Mouse (Mus musculus): ENCODE measurements around the gene A830005F24Rik. TPM values are rescaled to one million over a fixed set of nuclear protein-coding genes. Genes with fewer than 3 reads are reported as not detected.

The A830005F24Rik gene
- total RNA-seq, 1 experiment = 0.27 TPM

DNA sequence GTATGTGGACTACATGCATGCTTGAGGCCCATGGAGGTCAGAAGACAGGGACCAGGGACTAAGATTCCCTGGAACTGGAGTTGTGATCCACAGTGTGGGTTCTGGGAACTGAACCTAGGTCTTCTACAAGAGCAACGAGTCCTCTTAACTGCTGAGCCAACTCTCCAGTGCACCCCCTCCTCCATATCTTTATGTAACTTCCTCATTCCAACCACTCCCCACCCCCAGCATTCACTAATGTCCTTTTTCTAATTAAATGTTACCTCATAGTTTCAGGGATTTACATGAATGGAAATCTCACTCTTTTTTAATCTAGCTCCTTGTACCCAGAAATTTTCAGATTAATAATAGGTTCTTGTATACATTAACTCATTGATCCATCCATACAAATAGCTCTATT lies 42.6 kb downstream of the A830005F24Rik start:
- DNase-seq (ENCODE audit: low read depth, low spot score) = no peak
- H3K9me3 ChIP-seq (ENCODE audit: control insufficient read depth, insufficient read depth, low read depth, low read length) = no peaks in the 10 kb centered on the region

GRCm38 (mm10) chr13:48561481-48561880 lies 48.1 kb downstream of the A830005F24Rik start:
- in situ Hi-C loops (cut with MboI; ENCODE audit: low sequenced_read_pairs in 2 of 2, unreplicated experiment in 2 of 2) = no loop called here
- Histone ChIP-seq H3K9ac (ENCODE audit: insufficient read depth, low read depth, low read length, poor library complexity, severe bottlenecking) (no peak overlapping the region), H3K27ac (ENCODE audit: insufficient read depth, low read depth, low read length, poor library complexity, severe bottlenecking) (no peak overlapping the region), H3K36me3 (ENCODE audit: control insufficient read depth, insufficient read depth, low read length, poor library complexity, severe bottlenecking) (no peaks in the 10 kb centered on the region), H3K4me1 (ENCODE audit: control insufficient read depth in 2 of 2, insufficient read depth in 2 of 2, low read length in 2 of 2, poor library complexity in 1 of 2) (peaks cover 2 to 5% of the 10 kb centered on the region in 2 experiments; a peak in 1 of 4 replicates), H3K4me3 (ENCODE audit: insufficient read depth in 1 of 2, low read depth in 1 of 2, low read length in 2 of 2, poor library complexity in 1 of 2, severe bottlenecking in 1 of 2) (no peak overlapping the region), H3K9me3 (ENCODE audit: control insufficient read depth, insufficient read depth, low read depth, low read length) (no peaks in the 10 kb centered on the region)
- TF ChIP-seq HCFC1 (IDR thresholded peaks at IDR 0.05; ENCODE audit: borderline replicate concordance, insufficient read depth, low read length) (no peak), CHD2 (IDR thresholded peaks at IDR 0.05; ENCODE audit: low read depth, low read length) (no peak), MAFK (IDR thresholded peaks at IDR 0.05; ENCODE audit: insufficient read depth, low read depth, low read length) (no peak), ZNF384 (IDR thresholded peaks at IDR 0.05; ENCODE audit: low read depth, low read length) (no peak), ZC3H11A (IDR thresholded peaks at IDR 0.05; ENCODE audit: borderline replicate concordance, low read depth, low read length) (no peak)
- DNase-seq (ENCODE audit: low read depth, low spot score) = no peak

More for the DNA sequence above, 42.6 kb downstream of the A830005F24Rik start:
- Histone ChIP-seq H3K27ac (ENCODE audit: insufficient read depth, low read depth, low read length, poor library complexity, severe bottlenecking) (no peak overlapping the region), H3K4me1 (ENCODE audit: control insufficient read depth in 2 of 2, insufficient read depth in 2 of 2, low read length in 2 of 2, poor library complexity in 1 of 2) (peaks cover 0 to 5% of the 10 kb centered on the region in 2 experiments; a peak in 1 of 4 replicates), H3K9ac (ENCODE audit: insufficient read depth, low read depth, low read length, poor library complexity, severe bottlenecking) (no peak overlapping the region), H3K4me3 (ENCODE audit: insufficient read depth in 1 of 2, low read depth in 1 of 2, low read length in 2 of 2, poor library complexity in 1 of 2, severe bottlenecking in 1 of 2) (no peak overlapping the region), H3K36me3 (ENCODE audit: control insufficient read depth, insufficient read depth, low read length, poor library complexity, severe bottlenecking) (no peaks in the 10 kb centered on the region)
- in situ Hi-C loops (cut with MboI; ENCODE audit: low sequenced_read_pairs in 2 of 2, unreplicated experiment in 2 of 2) = no loop called here
- no peak for TF ChIP-seq HCFC1 (IDR thresholded peaks at IDR 0.05; ENCODE audit: borderline replicate concordance, insufficient read depth, low read length)
- no peak for TF ChIP-seq ZNF384 (IDR thresholded peaks at IDR 0.05; ENCODE audit: low read depth, low read length)
- no peak for TF ChIP-seq MAFK (IDR thresholded peaks at IDR 0.05; ENCODE audit: insufficient read depth, low read depth, low read length)
- TF ChIP-seq ZC3H11A (IDR thresholded peaks at IDR 0.05; ENCODE audit: borderline replicate concordance, low read depth, low read length) = no peak
- no peak for TF ChIP-seq CHD2 (IDR thresholded peaks at IDR 0.05; ENCODE audit: low read depth, low read length)

- in situ Hi-C loops (cut with MboI; ENCODE audit: low sequenced_read_pairs in 2 of 2, unreplicated experiment in 2 of 2) = no loop called here
- TF ChIP-seq MAFK (IDR thresholded peaks at IDR 0.05; ENCODE audit: insufficient read depth, low read depth, low read length) (no peak), ZNF384 (IDR thresholded peaks at IDR 0.05; ENCODE audit: low read depth, low read length) (no peak), HCFC1 (IDR thresholded peaks at IDR 0.05; ENCODE audit: borderline replicate concordance, insufficient read depth, low read length) (no peak)
- Histone ChIP-seq H3K9me3 (ENCODE audit: control insufficient read depth, insufficient read depth, low read depth, low read length) (no peaks in the 10 kb centered on the region), H3K4me1 (ENCODE audit: control insufficient read depth in 2 of 2, insufficient read depth in 2 of 2, low read length in 2 of 2, poor library complexity in 1 of 2) (peaks cover 2 to 5% of the 10 kb centered on the region in 2 experiments; a peak in 1 of 4 replicates), H3K36me3 (ENCODE audit: control insufficient read depth, insufficient read depth, low read length, poor library complexity, severe bottlenecking) (no peaks in the 10 kb centered on the region), H3K9ac (ENCODE audit: insufficient read depth, low read depth, low read length, poor library complexity, severe bottlenecking) (no peak overlapping the region), H3K4me3 (ENCODE audit: insufficient read depth in 1 of 2, low read depth in 1 of 2, low read length in 2 of 2, poor library complexity in 1 of 2, severe bottlenecking in 1 of 2) (no peak overlapping the region), H3K27ac (ENCODE audit: insufficient read depth, low read depth, low read length, poor library complexity, severe bottlenecking) (no peak overlapping the region)
- DNase-seq (ENCODE audit: low read depth, low spot score) = no peak
These were observed 49.0 kb downstream of the A830005F24Rik start for GRCm38 (mm10) chr13:48562336-48562735.

Other genes with a start within 250 kb of the A830005F24Rik start
- gene Zfp169, start 119 bp upstream of the A830005F24Rik start, total RNA-seq (2012; rRNA removed) = 6.6 and 8.1 TPM in 2 replicates
- gene Ptpdc1, start 112.1 kb downstream of the A830005F24Rik start, total RNA-seq (2012; rRNA removed) = 5.2 and 6.4 TPM in 2 replicates
- gene Barx1, start 149.4 kb downstream of the A830005F24Rik start, total RNA-seq (2012; rRNA removed) = 1.6 and 2.4 TPM in 2 replicates